Mouse (Mus musculus) B cell, adult (primary cell): ENCODE data around the gene AI413582. TPM values are rescaled to one million over a fixed set of nuclear protein-coding genes. Genes with fewer than 3 reads are reported as not detected.

ENCODE experiments used
- total RNA-seq: library from RNA; stranded (reverse); gene quantifications from 4 replicates; pipeline ENCODE4 v1.2.4, GENCODE M21; 2023; ENCODE audit not compliant: inconsistent age

The AI413582 gene
- total RNA-seq: 39.6 to 49.8 TPM (median 41.4 TPM) in 4 replicates

GRCm38 (mm10) chr17:27565163-27565941 lies at the start of gene AI413582:
AI413582 (minus strand) TSS chr17:27565756.

GRCm38 (mm10) chr17:27556315-27557011 lies 9.1 kb downstream of the AI413582 start, which contains the start of gene Hmga1:
Hmga1 (plus strand) TSS chr17:27556497.

GRCm38 (mm10) chr17:27521303-27521702 lies 44.3 kb downstream of the AI413582 start, which contains the start of gene Grm4:
Grm4 (minus strand) TSS chr17:27521403.

Other genes starting within 250 kb of the AI413582 start
- gene Grm4, start 44.4 kb downstream of the AI413582 start, total RNA-seq: not detected in 4 replicates
- gene Hmga1, start 9.3 kb downstream of the AI413582 start, total RNA-seq: 64.7 to 73.8 TPM (median 66.6 TPM) in 4 replicates
- gene Nudt3, start 57.7 kb upstream of the AI413582 start, total RNA-seq: 96.9 to 111 TPM (median 107 TPM) in 4 replicates
- not detected in 4 replicates for gene RPS10-NUDT3, start 69.5 kb upstream of the AI413582 start, total RNA-seq
- gene Rps10, start 70.9 kb upstream of the AI413582 start, total RNA-seq: 1,996 to 2,109 TPM (median 2,092 TPM) in 4 replicates
- 16.4 to 22.3 TPM (median 18.0 TPM) in 4 replicates for gene Pacsin1, start 89.8 kb upstream of the AI413582 start, total RNA-seq
- gene Spdef, start 163.2 kb upstream of the AI413582 start, total RNA-seq: 0.48 to 0.87 TPM (median 0.61 TPM) in 4 replicates